Mouse (Mus musculus) spleen, adult 2 months (tissue): ENCODE measurements at regions not wholly inside any gene's neighbourhood (a gene's known extent, or its start where the extent isn't known, plus 50 kb on each side); places are given as distances from the start of the nearest gene placed in this dataset.

ENCODE experiments used
- DNase-seq, 2 experiments: peaks; one replicate each; pipeline versions ENCODE4 v3.0.0 to v3.0.0-alpha.2; 2012 to 2021; ENCODE audit warnings: low spot score in 2 of 2, low read depth in 1 of 2
- H3K27ac ChIP-seq: fragments of 200-500 bp; 2 replicates; pipeline ENCODE4 v1.5.1; 2012; ENCODE audit warnings: low read length, inconsistent platforms; ENCODE audit not compliant: insufficient read depth
- H3K27me3 ChIP-seq: fragments of 200-500 bp; 2 replicates; pipeline ENCODE4 v1.6.1; 2012; ENCODE audit warnings: mild to moderate bottlenecking, moderate library complexity, low read length, inconsistent platforms; ENCODE audit not compliant: control insufficient read depth, insufficient read depth
- H3K36me3 ChIP-seq: fragments of 200-500 bp; 2 replicates; pipeline ENCODE4 v1.6.1; 2012; ENCODE audit warnings: mild to moderate bottlenecking, low read length, inconsistent platforms; ENCODE audit not compliant: control insufficient read depth, insufficient read depth
- H3K4me1 ChIP-seq: fragments of 200-500 bp; 2 replicates; pipeline ENCODE4 v1.6.1; 2011; ENCODE audit warnings: inconsistent platforms; ENCODE audit not compliant: control insufficient read depth, insufficient read depth, insufficient read length
- H3K4me3 ChIP-seq: fragments of 200-500 bp; 2 replicates; pipeline ENCODE4 v1.5.1; 2011; ENCODE audit warnings: mild to moderate bottlenecking, inconsistent platforms; ENCODE audit not compliant: insufficient read depth, insufficient read length; ENCODE audit errors: extremely low read depth
- CTCF ChIP-seq: fragments of 200-500 bp; IDR thresholded peaks from 2 replicates; pipeline ENCODE4 v1.5.1; 2011; ENCODE audit warnings: mild to moderate bottlenecking, inconsistent platforms; ENCODE audit not compliant: insufficient read depth, insufficient read length, insufficient replicate concordance; ENCODE audit errors: extremely low read depth
- POLR2A ChIP-seq: fragments of 200-500 bp; IDR thresholded peaks from 2 replicates; pipeline ENCODE4 v1.6.1; 2011; ENCODE audit warnings: low read depth, low read length, inconsistent platforms
- WGBS: fragments of 180-500 bp; shearing (Covaris S2); methylation state at CpG from one replicate; pipeline ENCODE4 v1.1.7; 2018; 5-methylcytosine and 5-hydroxymethylcytosine counted together

DNA sequence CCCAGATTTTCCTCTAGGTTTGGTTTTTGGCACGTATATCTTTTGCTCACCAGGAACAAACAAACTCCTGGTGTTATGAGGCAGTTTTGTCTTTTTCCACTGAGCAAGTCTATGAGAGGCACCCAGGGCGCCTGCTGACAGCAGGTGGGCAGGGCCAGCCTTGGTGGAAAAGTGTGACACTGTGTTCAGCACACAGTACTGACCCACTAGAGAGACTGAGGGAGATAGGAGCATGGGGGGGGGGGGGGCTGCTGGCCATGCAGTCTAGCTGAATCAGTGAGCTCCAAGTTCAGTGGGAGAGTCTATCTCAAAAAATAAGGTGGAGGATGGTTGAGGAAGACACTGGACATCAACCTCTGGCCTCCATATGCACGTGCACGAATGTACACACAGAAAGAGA is 152.1 kb downstream of the Unc5cl start:
- Histone ChIP-seq H3K27ac (no peak overlapping the region), H3K4me1 (no peaks in the 10 kb centered on the region), H3K27me3 (no peaks in the 10 kb centered on the region), H3K36me3 (no peaks in the 10 kb centered on the region), H3K4me3 (no peak overlapping the region)
- TF ChIP-seq POLR2A (no peak), CTCF (no peak)
- WGBS, result 80% methylated on average over 4 of the region's 4 CpGs
- no peak for DNase-seq

GRCm38 (mm10) chr17:48608315-48608714 is 153.6 kb downstream of the Unc5cl start:
- WGBS, result 83% methylated on average over 3 of the region's 3 CpGs
- TF ChIP-seq CTCF, result no peak
- no peak for TF ChIP-seq POLR2A
- no peaks in the 10 kb centered on the region for H3K36me3 ChIP-seq

DNA sequence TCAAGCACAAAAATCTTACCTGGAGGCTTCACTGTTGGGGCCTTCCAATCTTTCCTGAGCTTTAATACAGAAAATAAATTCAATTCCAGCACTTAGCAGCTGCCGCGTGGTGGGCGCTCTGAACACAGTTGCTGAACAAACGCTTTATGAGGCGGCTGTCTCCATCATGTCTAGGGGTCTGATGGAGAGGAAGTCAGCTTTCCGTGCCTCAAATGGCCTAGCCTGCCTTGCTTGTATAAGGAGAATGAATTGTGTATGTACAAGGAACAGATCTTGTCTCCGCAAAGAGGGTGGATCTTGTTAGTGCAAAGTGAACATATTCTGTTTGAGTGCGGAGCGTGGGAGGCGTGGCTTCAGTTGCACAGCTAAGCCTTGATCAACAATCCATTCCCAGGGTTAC is 155.4 kb downstream of the Unc5cl start:
- H3K36me3 ChIP-seq, result no peaks in the 10 kb centered on the region
- WGBS, result 86% methylated on average over 10 of the region's 10 CpGs
- DNase-seq, result no peak
- no peak overlapping the region for H3K27ac ChIP-seq
- TF ChIP-seq POLR2A, result no peak
- no peak for TF ChIP-seq CTCF
- H3K27me3 ChIP-seq, result no peaks in the 10 kb centered on the region
- no peak overlapping the region for H3K4me3 ChIP-seq
- H3K4me1 ChIP-seq, result no peaks in the 10 kb centered on the region

More at GRCm38 (mm10) chr17:48608315-48608714, 153.6 kb downstream of the Unc5cl start:
- H3K27me3 ChIP-seq, result no peaks in the 10 kb centered on the region
- H3K27ac ChIP-seq, result no peak overlapping the region
- DNase-seq, result no peak
- no peaks in the 10 kb centered on the region for H3K4me1 ChIP-seq
- H3K4me3 ChIP-seq, result no peak overlapping the region

DNA sequence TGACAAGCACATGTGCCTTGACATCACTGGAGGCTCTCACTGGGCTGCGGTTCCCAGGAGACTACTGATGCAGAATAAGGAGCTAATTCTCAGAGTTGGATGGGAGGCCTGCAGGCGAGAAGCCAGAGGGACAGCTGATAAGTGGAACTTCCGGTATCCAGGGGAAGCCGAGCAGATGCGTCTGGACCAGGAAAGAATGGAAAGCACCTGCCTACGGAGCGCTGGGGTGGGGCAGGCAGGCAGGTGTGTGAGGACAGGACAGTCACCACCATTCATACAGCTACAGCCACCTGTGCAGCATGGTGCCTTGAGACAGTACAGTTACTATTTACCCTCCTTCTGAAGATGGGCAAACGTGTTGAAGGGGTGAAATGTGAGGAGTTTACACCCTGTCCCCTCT is 156.1 kb downstream of the Unc5cl start:
- Histone ChIP-seq H3K36me3 (no peaks in the 10 kb centered on the region), H3K4me3 (no peak overlapping the region), H3K27ac (no peak overlapping the region), H3K4me1 (no peaks in the 10 kb centered on the region), H3K27me3 (no peaks in the 10 kb centered on the region)
- 87% methylated on average over 8 of the region's 8 CpGs for WGBS
- TF ChIP-seq CTCF (no peak), POLR2A (no peak)
- DNase-seq, result no peak

GRCm38 (mm10) chr17:48613491-48613890 is 158.8 kb downstream of the Unc5cl start:
- 91% methylated on average over 5 of the region's 5 CpGs for WGBS
- Histone ChIP-seq H3K4me3 (no peak overlapping the region), H3K4me1 (no peaks in the 10 kb centered on the region), H3K27ac (no peak overlapping the region), H3K36me3 (no peaks in the 10 kb centered on the region), H3K27me3 (no peaks in the 10 kb centered on the region)
- TF ChIP-seq POLR2A (no peak), CTCF (no peak)
- no peak for DNase-seq

DNA sequence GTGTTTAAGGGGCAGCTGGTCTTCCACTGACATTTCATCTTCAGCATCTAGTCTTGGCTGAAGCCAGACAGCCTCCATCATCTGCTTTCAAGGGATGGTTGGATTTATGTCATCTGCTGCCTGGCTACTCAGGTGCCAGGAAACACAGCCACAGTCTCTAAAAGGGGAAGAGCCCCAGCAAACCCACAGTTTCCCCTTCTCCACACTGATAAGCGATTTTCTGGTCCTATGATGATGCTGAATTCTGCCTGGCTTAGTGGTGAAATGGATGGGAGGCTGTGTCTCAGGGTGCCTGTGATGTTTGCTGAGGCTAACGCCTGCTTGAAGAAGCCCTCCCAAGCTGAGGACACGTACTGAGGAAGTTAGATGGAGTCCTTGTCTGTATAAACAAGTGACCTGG is 160.5 kb downstream of the Unc5cl start:
- no peak overlapping the region for H3K27ac ChIP-seq
- H3K4me1 ChIP-seq, result no peaks in the 10 kb centered on the region
- H3K27me3 ChIP-seq, result no peaks in the 10 kb centered on the region
- H3K36me3 ChIP-seq, result no peaks in the 10 kb centered on the region
- TF ChIP-seq CTCF, result no peak
- no peak for TF ChIP-seq POLR2A
- no peak overlapping the region for H3K4me3 ChIP-seq
- 7% methylated on average over 3 of the region's 3 CpGs for WGBS
- no peak for DNase-seq

DNA sequence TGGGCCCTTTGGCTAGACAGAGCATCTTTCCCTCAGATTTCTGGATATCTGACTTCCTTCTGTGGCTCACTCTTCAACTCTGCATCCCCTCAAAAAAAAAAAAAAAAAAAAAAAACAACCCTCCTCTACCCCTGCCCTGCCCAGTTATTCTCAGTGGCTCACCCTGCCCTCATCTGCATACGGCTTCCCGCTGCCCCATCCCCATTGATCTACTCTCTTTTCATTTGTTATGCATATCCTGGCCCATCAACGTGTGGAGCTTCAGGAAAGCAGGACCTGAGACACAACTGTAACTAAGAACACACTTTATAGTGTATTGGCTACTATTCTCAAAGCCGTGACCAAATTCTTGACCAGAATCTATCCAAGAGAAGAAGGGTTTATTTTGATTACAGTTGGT is 161.5 kb downstream of the Unc5cl start:
- DNase-seq, result no peak
- H3K4me3 ChIP-seq, result no peak overlapping the region
- TF ChIP-seq CTCF, result no peak
- H3K4me1 ChIP-seq, result no peaks in the 10 kb centered on the region
- WGBS, result 70% methylated on average over 4 of the region's 4 CpGs
- H3K27ac ChIP-seq, result no peak overlapping the region
- no peaks in the 10 kb centered on the region for H3K27me3 ChIP-seq
- H3K36me3 ChIP-seq, result no peaks in the 10 kb centered on the region

DNA sequence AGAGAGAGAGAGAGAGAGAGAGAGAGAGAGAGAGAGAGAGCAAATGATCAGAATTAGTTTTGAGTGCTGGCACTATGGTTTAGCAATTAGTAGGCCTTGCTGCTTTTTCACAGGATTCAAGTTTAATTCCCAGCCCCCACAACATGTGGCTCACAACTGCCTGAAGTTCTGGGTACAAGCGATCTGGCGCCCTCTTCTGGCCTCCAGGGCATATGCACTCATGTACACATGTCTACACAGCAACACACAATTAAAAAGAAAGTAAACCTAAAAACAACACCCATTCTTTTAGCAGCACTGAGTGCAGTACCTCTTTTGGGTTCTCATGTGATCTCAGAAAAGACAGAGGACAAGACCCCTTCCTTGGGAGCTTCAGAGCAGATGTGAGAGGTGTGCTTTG is 166.2 kb downstream of the Unc5cl start:
- H3K4me1 ChIP-seq, result no peaks in the 10 kb centered on the region
- DNase-seq, result no peak
- H3K36me3 ChIP-seq, result no peaks in the 10 kb centered on the region
- no peak overlapping the region for H3K27ac ChIP-seq
- H3K27me3 ChIP-seq, result no peaks in the 10 kb centered on the region
- no peak overlapping the region for H3K4me3 ChIP-seq
- TF ChIP-seq CTCF (no peak), POLR2A (no peak)
- 72% methylated on average over 2 of the region's 2 CpGs for WGBS
